Mouse (Mus musculus): ENCODE measurements around the gene Pld4. TPM values are rescaled to one million over a fixed set of nuclear protein-coding genes. Genes with fewer than 3 reads are reported as not detected.

Pld4 gene
- total RNA-seq, 1 experiment from 2014 or later, result 3.1 TPM

DNA sequence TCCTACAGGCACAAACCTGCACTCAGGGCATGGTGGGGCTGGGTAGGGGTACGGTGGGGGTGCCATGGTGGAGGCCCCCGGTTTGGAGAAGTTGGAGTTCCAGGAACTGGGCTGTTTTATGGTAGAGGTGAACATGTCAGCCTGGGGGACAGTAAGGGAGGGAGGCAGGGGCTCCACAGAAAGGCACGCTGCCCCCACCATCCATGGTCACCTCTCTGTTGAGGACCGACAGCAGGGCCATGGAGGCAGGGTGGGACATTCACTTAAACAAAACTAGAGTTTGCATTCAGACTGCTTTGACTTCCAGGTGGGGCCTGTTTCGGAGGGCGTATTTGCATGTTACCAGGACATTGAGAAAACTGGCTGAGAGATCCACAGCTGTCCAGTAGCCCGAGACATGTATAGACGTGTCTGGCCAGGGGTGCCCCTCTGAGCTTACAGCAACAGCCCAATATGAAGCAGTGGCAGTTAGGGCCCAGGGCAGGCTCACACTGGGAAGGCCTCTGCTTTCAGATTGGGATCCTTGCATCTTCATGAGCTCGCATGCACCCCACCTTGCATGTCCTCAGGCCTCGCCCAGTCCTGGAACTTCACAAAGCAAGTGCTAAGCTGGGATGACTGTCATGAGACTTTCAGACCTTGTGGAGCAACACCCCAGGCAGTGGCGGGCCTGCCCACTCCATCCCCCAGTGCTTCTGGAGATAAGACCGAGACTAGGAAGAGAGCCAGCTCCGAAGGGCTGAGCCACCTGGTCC, 33.3 kb downstream of the Pld4 start:
- ATAC-seq (replicated peaks in 1 of 2; ENCODE audit: insufficient read depth in 1 of 2, low FRiP score in 2 of 2, low TSS enrichment in 1 of 2, low read depth in 1 of 2, poor library complexity in 2 of 2, severe bottlenecking in 2 of 2), result peak in 1 of 2 experiments; percentile 31; a peak in 1 of 4 replicates

DNA sequence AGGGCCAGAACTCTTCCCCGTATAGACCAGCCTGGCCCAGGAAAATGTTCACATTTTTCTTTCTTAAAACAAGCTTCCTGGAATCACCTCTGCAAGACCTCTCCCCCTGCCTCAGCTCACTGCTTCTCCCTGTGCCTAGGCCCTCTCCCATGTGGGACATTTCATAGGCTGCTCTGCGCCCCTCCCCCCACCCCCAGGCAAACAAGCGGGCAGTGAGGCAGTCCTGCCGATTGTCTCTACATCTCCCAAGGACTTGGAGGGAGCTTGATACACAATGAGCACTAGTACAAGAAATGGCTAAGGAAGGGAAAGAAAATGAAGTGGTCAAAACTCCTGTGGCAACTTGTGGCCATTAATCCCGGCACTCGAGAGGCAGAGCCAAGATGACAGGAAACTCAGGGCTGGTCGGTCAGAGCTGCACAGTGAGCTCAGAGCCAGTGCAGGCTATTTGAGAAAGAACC, 33.9 kb downstream of the Pld4 start:
- no peak for ATAC-seq (replicated peaks in 1 of 2; ENCODE audit: insufficient read depth in 1 of 2, low FRiP score in 2 of 2, low TSS enrichment in 1 of 2, low read depth in 1 of 2, poor library complexity in 2 of 2, severe bottlenecking in 2 of 2)

DNA sequence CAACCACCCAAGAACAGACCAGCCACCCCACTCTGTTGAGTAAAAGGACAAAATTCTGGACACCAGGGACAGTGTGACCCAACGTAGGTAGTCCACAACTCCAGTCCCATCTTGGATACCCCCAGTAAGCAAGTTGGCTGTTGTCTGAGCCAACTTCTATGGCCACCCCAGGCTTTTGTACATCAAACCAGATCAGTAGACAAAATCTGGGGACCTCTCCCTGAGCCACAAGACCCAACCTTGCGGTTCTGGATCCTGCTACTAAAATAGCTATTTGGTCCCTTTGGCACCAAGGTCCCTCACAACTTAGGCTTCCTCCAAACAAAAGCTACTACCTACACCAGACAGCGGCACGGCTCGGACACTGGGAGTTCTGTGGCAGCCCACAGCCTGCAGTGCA, 34.5 kb downstream of the Pld4 start:
- ATAC-seq (replicated peaks in 1 of 2; ENCODE audit: insufficient read depth in 1 of 2, low FRiP score in 2 of 2, low TSS enrichment in 1 of 2, low read depth in 1 of 2, poor library complexity in 2 of 2, severe bottlenecking in 2 of 2), result no peak

DNA sequence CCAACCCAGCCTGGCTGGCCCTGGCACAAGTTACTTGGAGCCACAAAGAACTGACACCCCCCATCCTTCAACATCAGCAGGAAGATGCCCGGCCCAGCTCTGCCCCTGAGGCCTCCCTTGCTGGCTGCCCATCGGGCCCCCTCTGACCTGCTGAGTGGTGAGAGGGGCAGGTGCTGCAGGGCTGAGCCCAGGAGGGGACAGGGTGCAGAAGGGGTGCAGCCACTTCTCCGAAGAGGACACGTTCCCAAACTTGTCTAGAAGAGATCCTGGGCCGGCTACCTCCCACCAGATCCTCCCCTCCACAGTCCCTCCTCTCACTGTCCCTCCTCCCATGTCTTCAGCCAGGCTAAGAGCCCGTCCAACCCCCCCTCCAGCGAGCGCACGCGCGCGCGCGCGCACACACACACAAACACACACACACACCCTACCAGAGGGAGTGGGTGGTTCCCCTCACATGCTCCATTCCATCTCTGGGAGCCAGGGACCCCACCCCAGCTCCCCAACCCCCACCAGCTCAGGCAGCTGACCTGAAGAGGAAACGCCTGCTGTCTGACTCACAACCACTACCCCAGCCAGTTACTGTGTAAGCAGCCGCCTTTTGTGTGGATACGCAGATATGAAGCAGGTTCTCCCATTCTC, 35.1 kb downstream of the Pld4 start:
- ATAC-seq (replicated peaks in 1 of 2; ENCODE audit: insufficient read depth in 1 of 2, low FRiP score in 2 of 2, low TSS enrichment in 1 of 2, low read depth in 1 of 2, poor library complexity in 2 of 2, severe bottlenecking in 2 of 2), result no peak

DNA sequence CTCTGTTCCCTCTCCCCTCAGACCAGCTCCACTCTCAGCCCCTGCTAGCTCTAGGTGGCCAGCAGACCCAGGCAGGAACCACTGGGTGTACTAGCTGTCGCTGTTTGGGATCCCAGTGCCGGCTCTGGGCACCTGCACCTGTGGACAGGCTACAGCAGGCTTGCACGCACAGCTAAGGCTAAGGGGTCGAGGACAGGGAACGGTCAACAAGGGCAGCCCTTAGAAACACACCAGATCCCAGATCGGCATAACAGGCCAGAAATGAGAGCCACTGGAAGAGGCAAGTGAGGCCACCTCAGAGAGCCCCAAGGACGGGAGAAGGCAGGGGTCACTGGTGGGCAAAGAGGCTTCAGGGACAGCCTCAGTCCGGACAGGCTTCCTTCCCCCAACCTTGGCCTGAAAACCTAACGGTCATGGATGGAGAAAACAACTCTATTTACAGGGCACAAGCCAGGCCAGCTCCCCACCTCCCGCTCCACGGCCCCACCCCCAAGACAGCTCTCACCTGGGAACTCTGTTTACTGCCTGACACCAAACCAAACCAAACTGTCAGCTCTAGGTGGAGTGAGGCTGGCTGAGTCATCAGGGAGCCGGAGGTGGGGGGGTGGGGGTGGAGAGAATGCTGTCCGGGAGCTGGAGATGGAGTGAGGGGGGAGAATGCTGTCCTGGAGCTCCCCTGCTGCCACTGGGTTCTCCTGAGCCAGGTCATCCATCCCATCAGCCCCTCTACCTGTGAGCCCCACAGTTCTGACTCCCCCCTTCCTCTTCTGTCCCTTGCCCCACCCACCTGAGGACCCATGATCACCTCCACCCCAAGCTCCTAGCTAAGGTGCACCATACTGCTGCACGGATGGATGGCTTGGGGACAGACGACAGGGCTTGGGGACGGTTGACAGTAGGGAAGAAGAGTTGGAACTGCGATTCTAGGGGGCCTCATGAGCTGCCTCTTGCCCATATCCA, 36.4 kb downstream of the Pld4 start:
- no peak for ATAC-seq (replicated peaks in 1 of 2; ENCODE audit: insufficient read depth in 1 of 2, low FRiP score in 2 of 2, low TSS enrichment in 1 of 2, low read depth in 1 of 2, poor library complexity in 2 of 2, severe bottlenecking in 2 of 2)

DNA sequence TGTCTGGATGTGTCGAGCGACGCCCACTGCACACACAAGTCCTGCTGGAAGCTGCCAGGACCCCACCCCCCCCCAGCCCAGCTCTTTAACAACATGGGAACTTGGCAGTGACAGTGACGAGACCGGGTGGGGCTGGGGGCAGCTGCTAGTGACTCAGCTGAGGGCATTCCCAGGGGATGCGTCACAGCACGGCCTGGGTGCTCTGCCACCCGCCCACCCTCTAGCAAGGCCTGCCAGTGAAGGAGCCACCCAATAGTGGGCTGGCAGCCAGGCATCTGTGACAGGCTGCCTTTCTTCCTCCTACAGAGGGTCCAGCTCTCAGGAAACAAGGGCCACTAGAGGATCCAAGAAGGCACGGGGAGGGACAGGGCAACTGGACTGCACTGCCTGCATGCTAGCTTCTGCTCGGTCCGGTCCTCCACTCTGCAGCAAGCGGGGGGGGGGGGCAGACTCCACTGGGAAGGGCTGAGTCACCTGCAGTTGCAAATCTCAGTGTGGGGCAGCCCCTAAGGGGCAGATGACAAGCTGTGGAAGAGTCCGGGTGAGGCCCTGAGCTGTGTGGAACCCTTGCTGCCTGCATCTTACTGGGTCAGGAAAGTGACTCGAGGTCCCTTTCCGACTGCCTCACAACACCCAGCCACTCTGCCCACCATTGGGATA, 37.3 kb downstream of the Pld4 start:
- no peak for ATAC-seq (replicated peaks in 1 of 2; ENCODE audit: insufficient read depth in 1 of 2, low FRiP score in 2 of 2, low TSS enrichment in 1 of 2, low read depth in 1 of 2, poor library complexity in 2 of 2, severe bottlenecking in 2 of 2)

DNA sequence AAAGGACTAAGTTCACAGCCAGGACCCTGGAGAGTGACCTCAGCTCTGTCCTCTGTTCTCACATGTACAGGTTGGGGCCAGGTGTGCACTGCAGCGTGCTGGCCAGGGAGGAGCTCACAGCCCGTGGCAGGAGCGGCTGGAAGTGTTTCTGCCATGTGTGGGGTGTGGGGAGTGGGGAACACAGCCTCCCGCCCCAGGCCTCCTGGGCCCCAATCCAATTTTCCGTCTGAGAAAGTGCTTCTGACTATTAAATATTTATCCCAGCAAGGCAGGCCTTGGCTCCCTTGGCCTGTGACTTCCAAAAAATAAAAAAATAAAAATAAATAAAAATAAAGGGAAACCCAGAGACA, 37.9 kb downstream of the Pld4 start:
- no peak for ATAC-seq (replicated peaks in 1 of 2; ENCODE audit: insufficient read depth in 1 of 2, low FRiP score in 2 of 2, low TSS enrichment in 1 of 2, low read depth in 1 of 2, poor library complexity in 2 of 2, severe bottlenecking in 2 of 2)

DNA sequence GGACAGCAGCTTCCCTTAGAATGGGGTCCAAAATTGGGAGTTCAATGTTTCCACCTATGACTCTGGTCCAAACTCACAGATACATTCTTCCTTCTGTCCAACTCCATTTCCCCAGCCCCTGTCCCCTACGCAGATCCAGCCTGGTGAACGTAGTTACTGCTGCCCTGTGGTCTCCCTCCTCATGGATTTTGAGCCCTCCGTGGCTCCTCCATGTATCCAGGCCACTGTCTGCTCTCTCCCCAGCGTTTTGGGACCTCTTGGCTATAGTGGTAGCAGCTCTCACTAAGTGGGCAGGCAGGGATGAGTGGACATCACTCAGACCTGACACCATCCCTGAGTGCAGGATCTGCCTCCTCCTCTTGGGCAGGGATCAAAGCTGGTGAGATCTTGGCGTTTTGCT, 38.3 kb downstream of the Pld4 start:
- ATAC-seq (replicated peaks in 1 of 2; ENCODE audit: insufficient read depth in 1 of 2, low FRiP score in 2 of 2, low TSS enrichment in 1 of 2, low read depth in 1 of 2, poor library complexity in 2 of 2, severe bottlenecking in 2 of 2), result no peak

DNA sequence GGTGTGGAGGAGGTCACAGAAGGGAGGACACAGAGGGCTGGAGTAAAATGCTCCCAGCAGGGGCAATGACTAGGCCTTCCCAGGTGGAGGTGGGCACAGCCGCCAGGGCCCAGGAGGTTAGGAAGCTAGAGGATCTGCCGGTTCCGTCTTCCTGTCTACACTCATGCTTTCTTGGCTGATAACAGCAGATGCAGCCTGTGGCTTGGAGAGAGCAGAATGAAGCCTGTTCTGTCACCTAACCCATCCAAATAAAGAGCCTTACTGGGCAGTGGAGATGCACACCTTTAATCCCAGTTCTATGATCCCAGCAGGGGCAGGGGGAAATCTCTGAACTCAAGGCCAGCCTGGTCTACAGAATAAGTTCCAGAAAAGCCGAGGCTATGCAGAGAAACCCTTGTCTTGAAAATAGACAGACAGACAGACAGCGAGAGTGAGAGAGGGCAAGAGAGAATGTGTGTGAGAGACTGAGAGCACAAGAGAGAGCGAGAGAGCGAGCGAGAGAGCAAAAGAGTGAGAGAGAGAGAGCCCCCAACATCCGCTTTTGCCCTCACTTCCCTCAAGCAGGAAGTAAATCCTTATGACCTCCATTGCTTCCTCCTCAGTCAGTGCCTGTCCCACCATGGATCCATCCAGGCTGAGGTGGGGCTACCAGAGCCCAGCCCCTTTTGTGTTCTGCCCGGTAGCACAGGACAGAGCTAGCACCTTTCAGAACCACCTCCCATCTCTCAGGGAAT, 38.9 kb downstream of the Pld4 start:
- no peak for ATAC-seq (replicated peaks in 1 of 2; ENCODE audit: insufficient read depth in 1 of 2, low FRiP score in 2 of 2, low TSS enrichment in 1 of 2, low read depth in 1 of 2, poor library complexity in 2 of 2, severe bottlenecking in 2 of 2)

DNA sequence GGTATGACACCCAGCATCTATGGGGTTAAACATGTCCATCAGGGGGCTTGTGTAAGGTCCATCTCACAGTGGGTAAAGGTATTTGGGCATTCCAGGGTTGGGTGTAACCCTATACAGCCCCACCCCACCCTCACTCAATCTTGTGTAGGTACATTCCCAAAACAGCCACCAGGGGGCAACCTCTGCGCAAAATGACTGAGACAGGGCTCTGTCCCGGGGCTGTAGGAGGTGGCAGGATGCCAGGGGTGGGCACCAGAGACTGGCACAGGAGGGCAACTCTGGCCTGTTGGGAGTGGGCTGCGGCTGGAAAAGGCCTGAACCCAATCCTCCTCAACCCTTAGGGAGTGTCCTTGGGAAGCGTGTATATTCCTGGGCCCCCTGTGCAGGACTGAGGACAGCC, 40.0 kb downstream of the Pld4 start:
- ATAC-seq (replicated peaks in 1 of 2; ENCODE audit: insufficient read depth in 1 of 2, low FRiP score in 2 of 2, low TSS enrichment in 1 of 2, low read depth in 1 of 2, poor library complexity in 2 of 2, severe bottlenecking in 2 of 2), result peak; percentile 52 to 58; a peak in 1 of 4 replicates

DNA sequence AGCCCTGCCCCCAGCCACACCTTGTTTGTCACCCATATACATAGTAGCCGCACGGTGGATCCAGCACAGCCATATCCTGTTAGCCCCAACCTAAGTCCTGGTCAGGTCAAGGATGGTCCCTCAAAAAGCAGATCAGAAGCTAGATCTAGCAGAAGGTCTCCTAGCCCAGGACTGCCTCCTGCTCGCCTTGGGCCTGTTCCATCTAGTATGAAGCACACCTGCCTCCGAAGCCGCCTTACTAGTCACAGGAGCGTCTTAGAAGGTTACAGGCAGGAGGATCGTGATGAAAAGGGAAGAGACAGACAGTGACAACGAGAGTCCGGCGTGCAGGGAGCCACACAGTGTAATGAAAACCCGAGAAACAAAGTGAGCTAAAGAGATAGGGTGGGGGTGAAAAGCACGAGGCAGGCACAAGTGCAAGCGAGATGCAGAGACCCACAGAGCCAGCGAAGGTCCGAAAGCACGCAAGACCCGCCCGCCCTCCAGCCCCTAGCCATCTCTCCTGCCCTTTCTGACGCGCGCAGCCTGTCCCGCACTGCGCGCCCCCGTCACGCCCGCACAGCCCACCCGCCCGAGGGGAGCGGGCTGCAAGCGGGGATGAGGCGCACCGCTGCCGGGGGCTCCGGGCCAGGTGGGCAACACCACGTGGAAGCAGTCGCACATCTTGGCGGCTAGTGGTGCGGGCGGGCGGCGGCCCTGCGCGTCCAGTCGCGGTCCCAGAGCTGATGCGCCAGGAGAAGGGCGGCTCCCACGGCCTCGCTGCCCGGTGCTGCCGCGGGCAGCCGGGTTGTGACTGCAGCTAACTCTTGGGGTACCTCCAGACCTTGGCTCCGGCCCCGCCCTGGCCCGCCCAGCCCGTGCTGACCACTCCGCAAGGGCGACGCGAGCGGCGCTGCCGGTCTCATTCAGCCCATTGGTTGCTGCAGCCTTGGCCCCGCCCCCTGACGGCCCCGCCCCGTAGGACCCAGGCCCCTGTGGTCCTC, 41.7 kb downstream of the Pld4 start, which contains the start of gene Ahnak2:
TSS of gene Ahnak2 (minus strand) at position 794 of the 983 bp plus-strand sequence.
- ATAC-seq (replicated peaks in 1 of 2; ENCODE audit: insufficient read depth in 1 of 2, low FRiP score in 2 of 2, low TSS enrichment in 1 of 2, low read depth in 1 of 2, poor library complexity in 2 of 2, severe bottlenecking in 2 of 2), result no peak

DNA sequence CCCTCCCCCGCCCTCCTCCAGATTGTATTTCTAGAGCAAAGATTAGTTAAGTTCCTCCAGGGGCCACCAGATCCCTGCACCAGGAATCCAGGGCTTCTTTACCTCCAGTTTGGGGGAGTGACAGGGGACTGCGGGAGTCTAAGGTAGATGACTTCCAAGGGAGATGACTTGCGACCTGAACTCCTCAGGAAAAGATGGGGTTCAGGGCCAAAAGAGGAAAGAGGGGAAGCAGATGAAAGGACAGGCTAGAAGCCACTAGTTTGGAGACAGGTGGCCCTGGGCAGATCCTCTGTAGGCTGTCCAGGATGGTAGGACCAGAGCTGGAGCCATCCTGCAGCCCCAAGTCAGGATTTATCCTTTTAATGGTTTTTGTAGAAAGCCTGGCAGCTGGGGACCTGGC, 42.5 kb downstream of the Pld4 start:
- ATAC-seq (replicated peaks in 1 of 2; ENCODE audit: insufficient read depth in 1 of 2, low FRiP score in 2 of 2, low TSS enrichment in 1 of 2, low read depth in 1 of 2, poor library complexity in 2 of 2, severe bottlenecking in 2 of 2), result no peak

DNA sequence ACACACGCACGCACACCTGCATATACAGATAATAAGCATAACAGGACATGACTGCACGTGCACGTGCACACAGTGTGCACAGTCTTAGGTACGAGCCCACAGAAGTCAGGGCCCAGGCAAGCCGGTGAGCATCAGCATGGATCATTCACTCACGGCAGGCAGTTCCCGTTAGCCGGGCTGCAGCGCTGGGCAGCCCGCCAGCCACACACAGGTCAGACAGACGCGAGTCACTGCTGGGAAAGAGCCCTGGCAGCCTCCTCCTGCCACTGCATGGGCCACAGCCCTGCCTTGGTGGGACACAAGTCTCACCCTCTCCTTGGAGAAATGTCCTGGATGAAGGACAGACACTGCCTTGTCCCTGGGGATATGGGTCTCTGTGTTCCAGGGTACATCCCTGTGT, 43.6 kb downstream of the Pld4 start:
- peak in 1 of 2 experiments; percentile 44; a peak in 1 of 4 replicates for ATAC-seq (replicated peaks in 1 of 2; ENCODE audit: insufficient read depth in 1 of 2, low FRiP score in 2 of 2, low TSS enrichment in 1 of 2, low read depth in 1 of 2, poor library complexity in 2 of 2, severe bottlenecking in 2 of 2)

DNA sequence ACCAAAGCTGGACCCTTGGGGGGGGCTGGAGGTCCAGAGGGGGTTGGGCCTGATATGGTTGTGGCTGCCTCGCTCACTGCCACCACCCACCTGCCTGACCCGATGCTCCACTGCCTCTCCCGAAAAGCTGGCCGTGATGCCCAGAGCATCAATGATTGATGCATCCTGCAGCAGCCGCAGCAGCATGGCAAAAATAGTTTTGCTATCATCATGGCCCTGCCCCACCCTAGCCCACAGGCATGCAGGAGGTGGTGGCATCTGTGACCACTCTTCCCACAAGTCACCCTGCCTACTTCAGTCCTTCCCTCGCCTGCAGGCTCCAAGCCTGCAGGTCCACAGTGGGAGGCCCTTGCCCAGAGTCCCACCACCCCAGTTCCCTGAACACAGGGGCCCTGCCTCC, 45.6 kb downstream of the Pld4 start:
- ATAC-seq (replicated peaks in 1 of 2; ENCODE audit: insufficient read depth in 1 of 2, low FRiP score in 2 of 2, low TSS enrichment in 1 of 2, low read depth in 1 of 2, poor library complexity in 2 of 2, severe bottlenecking in 2 of 2), result no peak

DNA sequence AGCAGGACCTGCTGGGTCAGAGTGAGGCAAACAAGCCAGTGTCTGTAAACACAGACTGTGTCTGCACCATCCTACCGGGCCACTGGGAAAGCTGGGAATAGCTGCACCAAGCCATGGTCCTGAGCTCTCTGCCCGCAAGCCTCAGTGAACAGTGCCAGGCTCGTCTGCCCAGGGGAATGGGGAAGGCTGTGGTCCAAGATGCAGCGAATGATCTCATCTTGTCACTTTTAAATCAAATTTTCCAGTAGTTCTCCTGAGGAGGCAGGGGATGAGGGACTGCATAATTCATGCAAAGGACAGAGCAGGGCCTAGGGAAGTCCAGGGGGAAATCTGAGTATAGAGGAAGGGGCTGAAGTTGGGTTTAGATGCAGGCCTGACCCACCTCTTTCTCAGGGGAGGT, 47.3 kb downstream of the Pld4 start:
- no peak for ATAC-seq (replicated peaks in 1 of 2; ENCODE audit: insufficient read depth in 1 of 2, low FRiP score in 2 of 2, low TSS enrichment in 1 of 2, low read depth in 1 of 2, poor library complexity in 2 of 2, severe bottlenecking in 2 of 2)

DNA sequence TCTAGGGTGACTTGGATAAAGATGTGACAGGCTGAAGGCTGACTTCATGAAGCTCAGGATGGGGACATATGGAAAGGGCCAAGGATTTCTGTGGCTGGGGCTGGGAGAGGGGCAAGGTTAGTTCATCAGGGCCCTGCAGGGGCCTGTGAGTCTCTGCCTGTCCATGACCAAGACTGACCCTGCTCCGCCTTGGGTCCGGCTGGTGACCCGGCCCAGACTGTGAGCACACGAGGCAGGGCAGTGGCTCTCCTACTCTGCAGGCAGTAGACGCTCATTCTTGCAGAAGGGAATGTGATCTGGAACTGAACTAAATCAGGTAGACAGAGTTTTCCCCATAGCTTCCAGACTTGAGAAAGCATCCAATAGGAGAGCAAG, 47.7 kb downstream of the Pld4 start:
- no peak for ATAC-seq (replicated peaks in 1 of 2; ENCODE audit: insufficient read depth in 1 of 2, low FRiP score in 2 of 2, low TSS enrichment in 1 of 2, low read depth in 1 of 2, poor library complexity in 2 of 2, severe bottlenecking in 2 of 2)

Data from hematopoietic stem cell, adult 5-6 weeks (primary cell).